Mouse (Mus musculus): Measurements from ENCODE around the gene Rps6.

Gene Rps6

GRCm38 (mm10) chr4:86857113-86858069, at the start of gene Rps6:
Gene Rps6 (minus strand): TSS chr4:86857412.
- DNase-seq, result peak; percentile 96 to 98

- no peak for DNase-seq
These were observed 48.7 kb upstream of the Rps6 start for GRCm38 (mm10) chr4:86905869-86906268.

GRCm38 (mm10) chr4:86904969-86905368, 47.8 kb upstream of the Rps6 start:
- peak in 1 of 2 experiments; percentile 20 for DNase-seq

GRCm38 (mm10) chr4:86902351-86902750, 45.1 kb upstream of the Rps6 start:
- DNase-seq, result peak; percentile 59 to 82

GRCm38 (mm10) chr4:86898791-86899474, 41.7 kb upstream of the Rps6 start:
- DNase-seq, result peak; percentile 72 to 89

- DNase-seq, result peak; percentile 38 to 66
These were observed 40.2 kb upstream of the Rps6 start for GRCm38 (mm10) chr4:86897411-86897810.

- DNase-seq, result peak in 1 of 2 experiments; percentile 33
These were observed 30.7 kb upstream of the Rps6 start for GRCm38 (mm10) chr4:86887879-86888278.

- DNase-seq, result peak; percentile 73 to 80
These were observed 29.1 kb upstream of the Rps6 start for GRCm38 (mm10) chr4:86886160-86886878.

GRCm38 (mm10) chr4:86885790-86886159, 28.6 kb upstream of the Rps6 start:
- peak in 1 of 2 experiments; percentile 19 for DNase-seq

- DNase-seq, result peak; percentile 39 to 73
These were observed 27.7 kb upstream of the Rps6 start for GRCm38 (mm10) chr4:86884945-86885344.

GRCm38 (mm10) chr4:86882413-86882812, 25.2 kb upstream of the Rps6 start:
- no peak for DNase-seq

GRCm38 (mm10) chr4:86881178-86881577, 24.0 kb upstream of the Rps6 start:
- DNase-seq, result no peak

GRCm38 (mm10) chr4:86879477-86879876, 22.3 kb upstream of the Rps6 start:
- DNase-seq, result peak in 1 of 2 experiments; percentile 22

- DNase-seq, result peak; percentile 97 to 100
These were observed 17.1 kb upstream of the Rps6 start, which contains the start of gene Acer2 for GRCm38 (mm10) chr4:86874146-86874847. Gene Acer2 (plus strand): TSS chr4:86874396.

- no peak for DNase-seq
These were observed 15.9 kb upstream of the Rps6 start for GRCm38 (mm10) chr4:86873072-86873471.

- DNase-seq, result no peak
These were observed 14.8 kb upstream of the Rps6 start for GRCm38 (mm10) chr4:86871988-86872387.

- no peak for DNase-seq
These were observed 6.9 kb upstream of the Rps6 start for GRCm38 (mm10) chr4:86864087-86864486.

- no peak for DNase-seq
These were observed 843 bp upstream of the Rps6 start for GRCm38 (mm10) chr4:86858070-86858440.

- DNase-seq, result peak in 1 of 2 experiments; percentile 6
These were observed 704 bp downstream of the Rps6 start for GRCm38 (mm10) chr4:86856304-86857112.

GRCm38 (mm10) chr4:86852813-86853590, 4.2 kb downstream of the Rps6 start:
- peak in 1 of 2 experiments; percentile 27 for DNase-seq

GRCm38 (mm10) chr4:86852018-86852417, 5.2 kb downstream of the Rps6 start:
- DNase-seq, result no peak

Measured in kidney, postnatal 36 days (tissue).